Mouse (Mus musculus) hindbrain, postnatal 0 days (tissue): ENCODE data around the gene Trabd2b. TPM values are rescaled to one million over a fixed set of nuclear protein-coding genes. Genes with fewer than 3 reads are reported as not detected.

ENCODE experiments used
- ATAC-seq: fragments of 200-750 bp; cut with Nextera tagmentation; 2 replicates; pipeline ENCODE4 v1.8.0; 2017; ENCODE audit warnings: mild to moderate bottlenecking, moderate TSS enrichment, moderate library complexity
- DNase-seq: peaks from one replicate; pipeline ENCODE4 v3.0.0-alpha.2; 2015; ENCODE audit warnings: low spot score
- H3K27ac ChIP-seq: fragments of 300-500 bp; sonication (generic); 2 replicates; pipeline ENCODE4 v1.5.1; 2014; ENCODE audit warnings: mild to moderate bottlenecking
- H3K27me3 ChIP-seq: fragments of 300-500 bp; sonication (generic); 2 replicates; pipeline ENCODE4 v1.6.1; 2014; ENCODE audit warnings: low read length, mixed read lengths; ENCODE audit not compliant: insufficient read depth
- H3K36me3 ChIP-seq: fragments of 300-500 bp; sonication (generic); 2 replicates; pipeline ENCODE4 v1.6.1; 2014; ENCODE audit warnings: low read length, mixed read lengths; ENCODE audit not compliant: insufficient read depth
- H3K4me1 ChIP-seq: fragments of 300-500 bp; sonication (generic); 2 replicates; pipeline ENCODE4 v1.6.1; 2014; ENCODE audit warnings: antibody characterized with exemption, low read length, mixed read lengths; ENCODE audit not compliant: insufficient read depth
- H3K4me2 ChIP-seq: fragments of 300-500 bp; sonication (generic); 2 replicates; pipeline ENCODE4 v1.6.1; 2014; ENCODE audit warnings: low read depth, mild to moderate bottlenecking, low read length, moderate library complexity, mixed read lengths
- H3K4me3 ChIP-seq: fragments of 300-500 bp; sonication (generic); 2 replicates; pipeline ENCODE4 v1.5.1; 2014; ENCODE audit warnings: low read length
- H3K9ac ChIP-seq: fragments of 300-500 bp; sonication (generic); replicated peaks from 2 replicates; pipeline ENCODE4 v1.6.1; 2014; ENCODE audit warnings: mild to moderate bottlenecking, low read length, moderate library complexity, mixed read lengths
- H3K9me3 ChIP-seq: fragments of 300-500 bp; sonication (generic); 2 replicates; pipeline ENCODE4 v1.6.1; 2016; ENCODE audit warnings: low read length, mixed read lengths
- CTCF ChIP-seq: IDR thresholded peaks from 2 replicates; pipeline ENCODE4 v1.5.1; 2016; ENCODE audit warnings: antibody characterized with exemption, control low read depth, low read depth
- WGBS: fragments of 180-500 bp; shearing (Covaris S2); extraction: QIAGEN DNeasy Blood & Tissue Kit; methylation state at CpG from one replicate; pipeline ENCODE4 v1.1.7; 2014; 5-methylcytosine and 5-hydroxymethylcytosine counted together
- polyA plus RNA-seq: library from polyadenylated mRNA; unstranded; fragments of >200 nt; fragmentation: Nextera tagmentation; extraction: Ambion mirVana; gene quantifications from 2 replicates; pipeline ENCODE4 v1.2.1, GENCODE M21; 2015
- total RNA-seq: library from RNA; depleted of rRNA; stranded (reverse); fragments of >200 nt; gene quantifications from 2 replicates; pipeline ENCODE4 v1.2.3, GENCODE M21; 2014

The Trabd2b gene
- total and polyA plus RNA-seq, 2 experiments from 2014 or later: 0.65 to 1.8 TPM

- DNase-seq (no peak), ATAC-seq (no peak)
- no peak overlapping the region for H3K4me3 ChIP-seq
- H3K36me3 ChIP-seq: no peaks in the 10 kb centered on the region
- H3K27ac ChIP-seq: no peak overlapping the region
- H3K4me1 ChIP-seq: no peaks in the 10 kb centered on the region
- 67% methylated on average over 4 of the region's 4 CpGs for WGBS
- no peaks in the 10 kb centered on the region for H3K27me3 ChIP-seq
- no peak for TF ChIP-seq CTCF
- H3K4me2 ChIP-seq: no peak overlapping the region
- H3K9ac ChIP-seq: no peak overlapping the region
- no peaks in the 10 kb centered on the region for H3K9me3 ChIP-seq
Observed at GRCm38 (mm10) chr4:114454016-114454415, 47.5 kb downstream of the Trabd2b start.

GRCm38 (mm10) chr4:114454495-114455186 is 48.1 kb downstream of the Trabd2b start:
- H3K27ac ChIP-seq: no peak overlapping the region
- no peaks in the 10 kb centered on the region for H3K4me1 ChIP-seq
- H3K9ac ChIP-seq: no peak overlapping the region
- H3K4me3 ChIP-seq: no peak overlapping the region
- WGBS: 83% methylated on average over 3 of the region's 3 CpGs
- no peaks in the 10 kb centered on the region for H3K9me3 ChIP-seq
- ATAC-seq (no peak), DNase-seq (no peak)
- H3K36me3 ChIP-seq: no peaks in the 10 kb centered on the region
- no peak for TF ChIP-seq CTCF
- no peak overlapping the region for H3K4me2 ChIP-seq
- no peaks in the 10 kb centered on the region for H3K27me3 ChIP-seq

GRCm38 (mm10) chr4:114457111-114457510 is 50.6 kb downstream of the Trabd2b start:
- ATAC-seq (no peak), DNase-seq (no peak)
- WGBS: 87% methylated on average over 2 of the region's 2 CpGs
- H3K27ac ChIP-seq: no peak overlapping the region
- H3K9me3 ChIP-seq: no peaks in the 10 kb centered on the region
- no peak overlapping the region for H3K9ac ChIP-seq
- no peaks in the 10 kb centered on the region for H3K4me1 ChIP-seq
- no peak for TF ChIP-seq CTCF
- H3K4me2 ChIP-seq: no peak overlapping the region
- no peaks in the 10 kb centered on the region for H3K36me3 ChIP-seq
- H3K4me3 ChIP-seq: no peak overlapping the region
- H3K27me3 ChIP-seq: 0 out of 2 replicates have a peak, but pooled peaks cover 4% of the 10 kb centered on the region

- ATAC-seq: peak; percentile 78
- no peaks in the 10 kb centered on the region for H3K4me1 ChIP-seq
- WGBS: 26% methylated on average over 5 of the region's 5 CpGs
Observed at GRCm38 (mm10) chr4:114459591-114459990, 53.1 kb downstream of the Trabd2b start.

GRCm38 (mm10) chr4:114460401-114460800 is 53.9 kb downstream of the Trabd2b start:
- 83% methylated on average over 5 of the region's 5 CpGs for WGBS

More at GRCm38 (mm10) chr4:114459591-114459990, 53.1 kb downstream of the Trabd2b start:
- 0 out of 2 replicates have a peak, but pooled peaks cover 7% of the 10 kb centered on the region for H3K27me3 ChIP-seq
- H3K36me3 ChIP-seq: no peaks in the 10 kb centered on the region
- H3K9ac ChIP-seq: no peak overlapping the region
- no peak overlapping the region for H3K4me3 ChIP-seq
- no peak overlapping the region for H3K4me2 ChIP-seq
- TF ChIP-seq CTCF: no peak
- DNase-seq: peak; percentile 59
- H3K9me3 ChIP-seq: no peaks in the 10 kb centered on the region
- no peak overlapping the region for H3K27ac ChIP-seq

GRCm38 (mm10) chr4:114461093-114461492 is 54.6 kb downstream of the Trabd2b start:
- ATAC-seq (no peak), DNase-seq (no peak)
- 0 out of 2 replicates have a peak, but pooled peaks cover 7% of the 10 kb centered on the region for H3K27me3 ChIP-seq
- H3K4me3 ChIP-seq: no peak overlapping the region
- H3K27ac ChIP-seq: no peak overlapping the region
- WGBS: 74% methylated on average over 5 of the region's 5 CpGs
- no peaks in the 10 kb centered on the region for H3K36me3 ChIP-seq
- H3K9me3 ChIP-seq: no peaks in the 10 kb centered on the region
- H3K4me1 ChIP-seq: no peaks in the 10 kb centered on the region
- H3K4me2 ChIP-seq: no peak overlapping the region
- H3K9ac ChIP-seq: no peak overlapping the region
- no peak for TF ChIP-seq CTCF

More at GRCm38 (mm10) chr4:114460401-114460800, 53.9 kb downstream of the Trabd2b start:
- Histone ChIP-seq H3K9ac (no peak overlapping the region), H3K36me3 (no peaks in the 10 kb centered on the region), H3K4me1 (no peaks in the 10 kb centered on the region), H3K4me2 (no peak overlapping the region), H3K4me3 (no peak overlapping the region), H3K9me3 (no peaks in the 10 kb centered on the region), H3K27me3 (0 out of 2 replicates have a peak, but pooled peaks cover 7% of the 10 kb centered on the region), H3K27ac (no peak overlapping the region)
- no peak for TF ChIP-seq CTCF
- ATAC-seq (no peak), DNase-seq (no peak)

- Histone ChIP-seq H3K27ac (no peak overlapping the region), H3K4me1 (peaks cover 4% of the 10 kb centered on the region; the same call in 1 of the 2 replicates), H3K9me3 (no peaks in the 10 kb centered on the region), H3K36me3 (no peaks in the 10 kb centered on the region), H3K9ac (no peak overlapping the region), H3K4me2 (no peak overlapping the region), H3K27me3 (0 out of 2 replicates have a peak, but pooled peaks cover 7% of the 10 kb centered on the region), H3K4me3 (no peak overlapping the region)
- WGBS: 33% methylated on average over 2 of the region's 2 CpGs
- ATAC-seq (no peak), DNase-seq (peak; percentile 53)
- no peak for TF ChIP-seq CTCF
Observed at GRCm38 (mm10) chr4:114465641-114466040, 59.1 kb downstream of the Trabd2b start.
